Mouse (Mus musculus) adrenal gland, postnatal 14 days (tissue): ENCODE data around the gene Pip5k1a. TPM values are rescaled to one million over a fixed set of nuclear protein-coding genes. Genes with fewer than 3 reads are reported as not detected.

Source experiments
- microRNA-seq, 2 experiments: library from miRNA; unstranded; fragments of <30 nt; microRNA quantifications; one replicate each; pipeline ENCODE4 v1.2.0; 2021
- total RNA-seq: library from RNA; stranded (reverse); gene quantifications from 2 replicates; pipeline ENCODE4 v1.2.3, GENCODE M21; 2021

Gene Pip5k1a
- total RNA-seq, 1 experiment from 2014 or later: 42.9 TPM

Small RNA genes within 50 kb of the gene (microRNA-seq; reads per million reads assigned to microRNA genes)
- gene Mir8099-1: 0 reads per million in 2 experiments

Other genes with a start within 250 kb of the Pip5k1a start
- 262 and 280 TPM in 2 replicates for gene Psmb4, start 220.0 kb downstream of the Pip5k1a start, total RNA-seq
- gene Selenbp1, start 173.9 kb downstream of the Pip5k1a start, total RNA-seq: 68.0 and 87.5 TPM in 2 replicates
- 22.4 and 26.9 TPM in 2 replicates for gene Rfx5, start 152.9 kb downstream of the Pip5k1a start, total RNA-seq
- 40.5 and 46.3 TPM in 2 replicates for gene Pi4kb, start 132.2 kb downstream of the Pip5k1a start, total RNA-seq
- gene Zfp687, start 91.5 kb downstream of the Pip5k1a start, total RNA-seq: 30.9 and 33.2 TPM in 2 replicates
- 218 and 243 TPM in 2 replicates for gene Psmd4, start 64.3 kb downstream of the Pip5k1a start, total RNA-seq
- gene Vps72, start 4.1 kb upstream of the Pip5k1a start, total RNA-seq: 56.6 and 62.8 TPM in 2 replicates
- gene Tmod4, start 17.5 kb upstream of the Pip5k1a start, total RNA-seq: 1.4 TPM in 1 of 2 replicates, not detected in the other
- 39.8 and 43.6 TPM in 2 replicates for gene Scnm1, start 27.1 kb upstream of the Pip5k1a start, total RNA-seq
- 9.0 and 11.3 TPM in 2 replicates for gene Lysmd1, start 27.2 kb upstream of the Pip5k1a start, total RNA-seq
- 1.7 and 7.8 TPM in 2 replicates for gene Tnfaip8l2, start 35.4 kb upstream of the Pip5k1a start, total RNA-seq
- 2.8 and 5.4 TPM in 2 replicates for gene Sema6c, start 53.5 kb upstream of the Pip5k1a start, total RNA-seq
- gene Gabpb2, start 111.0 kb upstream of the Pip5k1a start, total RNA-seq: 22.6 and 26.4 TPM in 2 replicates
- 63.3 and 80.3 TPM in 2 replicates for gene Cdc42se1, start 121.8 kb upstream of the Pip5k1a start, total RNA-seq
- gene Mllt11, start 125.2 kb upstream of the Pip5k1a start, total RNA-seq: 6.9 and 15.1 TPM in 2 replicates
- not detected in 2 replicates for gene Gm128, start 134.7 kb upstream of the Pip5k1a start, total RNA-seq
- gene Bnipl, start 144.3 kb upstream of the Pip5k1a start, total RNA-seq: 0.19 and 0.34 TPM in 2 replicates
- 78.9 and 104 TPM in 2 replicates for gene Mindy1, start 174.4 kb upstream of the Pip5k1a start, total RNA-seq
- gene Prune1, start 175.1 kb upstream of the Pip5k1a start, total RNA-seq: 21.6 and 24.0 TPM in 2 replicates
- 1.1 and 1.6 TPM in 2 replicates for gene Anxa9, start 200.2 kb upstream of the Pip5k1a start, total RNA-seq
- gene Cers2, start 207.9 kb upstream of the Pip5k1a start, total RNA-seq: 181 and 196 TPM in 2 replicates